Mouse (Mus musculus) olfactory bulb, adult 2 months (tissue): Measurements from ENCODE around the gene 3110082J24Rik.
A peak's percentile ranks its signal among the peaks of the same experiment; 100 is the strongest.

Experiments
- CTCF ChIP-seq: fragments of 200-500 bp; IDR thresholded peaks from 2 replicates; pipeline ENCODE4 v1.5.1; 2012; ENCODE audit warnings: low read depth, mild to moderate bottlenecking, low read length, moderate library complexity; ENCODE audit not compliant: insufficient read depth
- POLR2A ChIP-seq: fragments of 200-500 bp; IDR thresholded peaks from 2 replicates; pipeline ENCODE4 v1.6.1; 2012; ENCODE audit warnings: mild to moderate bottlenecking, low read depth, low read length, moderate library complexity; ENCODE audit not compliant: insufficient read depth

- TF ChIP-seq POLR2A (no peak; the same call in 1 of the 2 replicates), CTCF (peak; percentile 54; the same call in 1 of the 2 replicates)
Measured at GRCm38 (mm10) chr5:30113881-30114760, 8.2 kb upstream of the 3110082J24Rik start.
